Mouse (Mus musculus) forebrain, embryonic 11.5 days (tissue): ENCODE results near the gene Relb. TPM values are rescaled to one million over a fixed set of nuclear protein-coding genes. Genes with fewer than 3 reads are reported as not detected.

ENCODE experiments used
- ATAC-seq: fragments of 200-750 bp; cut with Nextera tagmentation; replicated peaks from 2 replicates; pipeline ENCODE4 v1.8.0; 2017; ENCODE audit warnings: moderate TSS enrichment; ENCODE audit not compliant: low FRiP score
- DNase-seq: peaks from one replicate; pipeline ENCODE4 v3.0.0-alpha.2; 2017; ENCODE audit warnings: low spot score
- H3K27ac ChIP-seq: fragments of 300-500 bp; sonication (generic); 2 replicates; pipeline ENCODE4 v1.5.1; 2014; ENCODE audit warnings: low read depth, low read length
- H3K27me3 ChIP-seq: fragments of 300-500 bp; sonication (generic); 2 replicates; pipeline ENCODE4 v1.6.1; 2014; ENCODE audit warnings: mild to moderate bottlenecking, low read length, mixed read lengths; ENCODE audit not compliant: control insufficient read depth, insufficient read depth
- H3K36me3 ChIP-seq: fragments of 300-500 bp; sonication (generic); 2 replicates; pipeline ENCODE4 v1.6.1; 2014; ENCODE audit warnings: mild to moderate bottlenecking, low read length, moderate library complexity, mixed read lengths; ENCODE audit not compliant: control insufficient read depth, insufficient read depth
- H3K4me1 ChIP-seq: fragments of 300-500 bp; sonication (generic); replicated peaks from 2 replicates; pipeline ENCODE4 v1.6.1; 2014; ENCODE audit warnings: low read length, mixed read lengths; ENCODE audit not compliant: control insufficient read depth, insufficient read depth
- H3K4me2 ChIP-seq: fragments of 300-500 bp; sonication (generic); 2 replicates; pipeline ENCODE4 v1.6.1; 2014; ENCODE audit warnings: low read depth, mild to moderate bottlenecking, low read length, moderate library complexity, mixed read lengths; ENCODE audit not compliant: severe bottlenecking
- H3K4me3 ChIP-seq: fragments of 300-500 bp; sonication (generic); 2 replicates; pipeline ENCODE4 v1.5.1; 2014; ENCODE audit warnings: low read depth, low read length
- H3K9ac ChIP-seq: fragments of 300-500 bp; sonication (generic); 2 replicates; pipeline ENCODE4 v1.6.1; 2014; ENCODE audit warnings: low read length
- H3K9me3 ChIP-seq: fragments of 300-500 bp; sonication (generic); 2 replicates; pipeline ENCODE4 v1.6.1; 2016; ENCODE audit warnings: low read length, mixed read lengths; ENCODE audit not compliant: control insufficient read depth
- WGBS: fragments of 180-500 bp; shearing (Covaris S2); extraction: QIAGEN DNeasy Blood & Tissue Kit; methylation state at CpG from one replicate; pipeline ENCODE4 v1.1.7; 2014; 5-methylcytosine and 5-hydroxymethylcytosine counted together
- polyA plus RNA-seq: library from polyadenylated mRNA; unstranded; fragments of >200 nt; fragmentation: Nextera tagmentation; extraction: Ambion mirVana; gene quantifications from 2 replicates; pipeline ENCODE4 v1.2.1, GENCODE M21; 2014

Relb gene
- polyA plus RNA-seq, 1 experiment from 2014 or later, result 3.7 TPM

- Histone ChIP-seq H3K4me3 (no peak overlapping the region), H3K4me1 (peaks cover 12% of the 10 kb centered on the region; the same call in 1 of the 2 replicates), H3K9ac (no peak overlapping the region), H3K9me3 (no peaks in the 10 kb centered on the region), H3K27ac (no peak overlapping the region), H3K4me2 (no peak overlapping the region), H3K27me3 (no peaks in the 10 kb centered on the region), H3K36me3 (no peaks in the 10 kb centered on the region)
- DNase-seq (no peak), ATAC-seq (no peak)
- WGBS, result 73% methylated on average over 2 of the region's 2 CpGs
These were observed 38.2 kb upstream of the Relb start for GRCm38 (mm10) chr7:19667434-19667833.

- no peaks in the 10 kb centered on the region for H3K36me3 ChIP-seq
- 54% methylated on average over 3 of the region's 3 CpGs for WGBS
- no peak for DNase-seq
- no peaks in the 10 kb centered on the region for H3K27me3 ChIP-seq
- H3K27ac ChIP-seq, result no peak overlapping the region
- H3K9ac ChIP-seq, result no peak overlapping the region
- peaks cover 12% of the 10 kb centered on the region; the same call in 1 of the 2 replicates for H3K4me1 ChIP-seq
- no peak overlapping the region for H3K4me3 ChIP-seq
- H3K9me3 ChIP-seq, result no peaks in the 10 kb centered on the region
- no peak overlapping the region for H3K4me2 ChIP-seq
- no peak for ATAC-seq
These were observed 37.5 kb upstream of the Relb start for GRCm38 (mm10) chr7:19666750-19667149.

- peak within 1 kb of the TSS; percentile 90 for H3K27ac ChIP-seq
- H3K9ac ChIP-seq, result peak within 1 kb of the TSS; percentile 93
- peak within 1 kb of the TSS; percentile 83 for H3K4me2 ChIP-seq
- H3K27me3 ChIP-seq, result no peaks in the 10 kb centered on the region
- under 1% methylated on average over 63 of the region's 63 CpGs for WGBS
- ATAC-seq, result peak; percentile 88
- no peaks in the 10 kb centered on the region for H3K9me3 ChIP-seq
- H3K36me3 ChIP-seq, result no peaks in the 10 kb centered on the region
- H3K4me3 ChIP-seq, result peak within 1 kb of the TSS; percentile 99
- DNase-seq, result peak; percentile 99
- H3K4me1 ChIP-seq, result peaks cover 12% of the 10 kb centered on the region; the same call in 1 of the 2 replicates
These were observed 36.0 kb upstream of the Relb start, which contains the start of gene Clptm1 for GRCm38 (mm10) chr7:19664955-19665841. Clptm1 (minus strand) TSS chr7:19665033.

- peak; percentile 66 for ATAC-seq
- no peaks in the 10 kb centered on the region for H3K27me3 ChIP-seq
These were observed 35.3 kb upstream of the Relb start for GRCm38 (mm10) chr7:19664455-19664954.

GRCm38 (mm10) chr7:19663940-19664339, 34.7 kb upstream of the Relb start:
- no peak for ATAC-seq
- no peaks in the 10 kb centered on the region for H3K9me3 ChIP-seq
- peak overlapping the region; percentile 83 for H3K4me2 ChIP-seq
- H3K36me3 ChIP-seq, result no peaks in the 10 kb centered on the region
- no peaks in the 10 kb centered on the region for H3K27me3 ChIP-seq
- H3K4me3 ChIP-seq, result peak overlapping the region; percentile 99
- H3K27ac ChIP-seq, result no peak overlapping the region
- H3K4me1 ChIP-seq, result peaks cover 12% of the 10 kb centered on the region; the same call in 1 of the 2 replicates
- WGBS, result 22% methylated on average over 8 of the region's 8 CpGs
- H3K9ac ChIP-seq, result peak overlapping the region; percentile 93
- no peak for DNase-seq

More at GRCm38 (mm10) chr7:19664455-19664954, 35.3 kb upstream of the Relb start:
- no peak for DNase-seq
- peak overlapping the region; percentile 99 for H3K4me3 ChIP-seq
- H3K4me1 ChIP-seq, result peaks cover 12% of the 10 kb centered on the region; the same call in 1 of the 2 replicates
- H3K9me3 ChIP-seq, result no peaks in the 10 kb centered on the region
- no peaks in the 10 kb centered on the region for H3K36me3 ChIP-seq
- H3K4me2 ChIP-seq, result peak overlapping the region; percentile 83
- no peak overlapping the region for H3K27ac ChIP-seq
- peak overlapping the region; percentile 93 for H3K9ac ChIP-seq
- WGBS, result under 1% methylated on average over 33 of the region's 37 CpGs

GRCm38 (mm10) chr7:19652614-19653013, 23.4 kb upstream of the Relb start:
- WGBS, result 94% methylated on average over 2 of the region's 2 CpGs
- DNase-seq (no peak), ATAC-seq (no peak)
- Histone ChIP-seq H3K27me3 (no peaks in the 10 kb centered on the region), H3K9ac (no peak overlapping the region), H3K27ac (no peak overlapping the region), H3K4me2 (no peak overlapping the region), H3K36me3 (no peaks in the 10 kb centered on the region; the same call in none of the 2 replicates), H3K4me1 (no peaks in the 10 kb centered on the region), H3K9me3 (no peaks in the 10 kb centered on the region), H3K4me3 (no peak overlapping the region)

GRCm38 (mm10) chr7:19651063-19651786, 22.0 kb upstream of the Relb start:
- Histone ChIP-seq H3K27me3 (no peaks in the 10 kb centered on the region), H3K9me3 (no peaks in the 10 kb centered on the region), H3K4me2 (no peak overlapping the region), H3K4me1 (no peaks in the 10 kb centered on the region), H3K36me3 (no peaks in the 10 kb centered on the region; the same call in none of the 2 replicates), H3K4me3 (no peak overlapping the region), H3K9ac (no peak overlapping the region), H3K27ac (no peak overlapping the region)
- WGBS, result 92% methylated on average over 6 of the region's 6 CpGs
- ATAC-seq (no peak), DNase-seq (no peak)

- Histone ChIP-seq H3K36me3 (peaks cover 22% of the 10 kb centered on the region), H3K9ac (no peak overlapping the region), H3K4me3 (no peak overlapping the region), H3K27me3 (no peaks in the 10 kb centered on the region), H3K27ac (no peak overlapping the region), H3K9me3 (no peaks in the 10 kb centered on the region), H3K4me2 (no peak overlapping the region), H3K4me1 (no peaks in the 10 kb centered on the region)
- 95% methylated on average over 4 of the region's 4 CpGs for WGBS
- no peak for ATAC-seq
- DNase-seq, result no peak
These were observed 12.0 kb upstream of the Relb start for GRCm38 (mm10) chr7:19641223-19641622.
